Mouse (Mus musculus) monocyte, adult 2 months (primary cell): ENCODE measurements around the gene Rragc.

Experiments used
- DNase-seq, 2 experiments: peaks; one replicate each; pipeline ENCODE4 v3.0.0; 2022; ENCODE audit warnings: low spot score in 2 of 2, low read depth in 1 of 2

Gene Rragc

GRCm38 (mm10) chr4:123949649-123950048, 32.4 kb downstream of the Rragc start:
- no peak for DNase-seq

GRCm38 (mm10) chr4:123952059-123952458, 34.8 kb downstream of the Rragc start:
- DNase-seq = peak in 1 of 2 experiments; percentile 26

GRCm38 (mm10) chr4:123956703-123957491, 39.7 kb downstream of the Rragc start:
- DNase-seq = peak in 1 of 2 experiments; percentile 40

- no peak for DNase-seq
Observed at GRCm38 (mm10) chr4:123957492-123957808, 40.2 kb downstream of the Rragc start.

- no peak for DNase-seq
Observed at GRCm38 (mm10) chr4:123957891-123958290, 40.6 kb downstream of the Rragc start.

GRCm38 (mm10) chr4:123960955-123961354, 43.7 kb downstream of the Rragc start:
- DNase-seq = no peak

- no peak for DNase-seq
Observed at GRCm38 (mm10) chr4:123962721-123963120, 45.5 kb downstream of the Rragc start.

- no peak for DNase-seq
Observed at GRCm38 (mm10) chr4:123968663-123969321, 51.5 kb downstream of the Rragc start.

GRCm38 (mm10) chr4:123969458-123969857, 52.2 kb downstream of the Rragc start:
- no peak for DNase-seq

- DNase-seq = no peak
Observed at GRCm38 (mm10) chr4:123971059-123971458, 53.8 kb downstream of the Rragc start.

GRCm38 (mm10) chr4:123972423-123973049, 55.3 kb downstream of the Rragc start:
- no peak for DNase-seq

- DNase-seq = no peak
Observed at GRCm38 (mm10) chr4:123982105-123982504, 64.9 kb downstream of the Rragc start.
